Mouse (Mus musculus) naive thymus-derived CD4-positive, alpha-beta T cell, adult 2 months (primary cell): ENCODE measurements around the gene Tspan31.
"Not testable (repeated sequence)": the region's sequence is repeated elsewhere in the genome, so short reads cannot be mapped to it uniquely, and the experiment has no call there.

ENCODE experiments used
- DNase-seq: peaks from one replicate; pipeline ENCODE4 v3.0.0-alpha.2; 2011; ENCODE audit warnings: low read depth

Gene Tspan31

DNA sequence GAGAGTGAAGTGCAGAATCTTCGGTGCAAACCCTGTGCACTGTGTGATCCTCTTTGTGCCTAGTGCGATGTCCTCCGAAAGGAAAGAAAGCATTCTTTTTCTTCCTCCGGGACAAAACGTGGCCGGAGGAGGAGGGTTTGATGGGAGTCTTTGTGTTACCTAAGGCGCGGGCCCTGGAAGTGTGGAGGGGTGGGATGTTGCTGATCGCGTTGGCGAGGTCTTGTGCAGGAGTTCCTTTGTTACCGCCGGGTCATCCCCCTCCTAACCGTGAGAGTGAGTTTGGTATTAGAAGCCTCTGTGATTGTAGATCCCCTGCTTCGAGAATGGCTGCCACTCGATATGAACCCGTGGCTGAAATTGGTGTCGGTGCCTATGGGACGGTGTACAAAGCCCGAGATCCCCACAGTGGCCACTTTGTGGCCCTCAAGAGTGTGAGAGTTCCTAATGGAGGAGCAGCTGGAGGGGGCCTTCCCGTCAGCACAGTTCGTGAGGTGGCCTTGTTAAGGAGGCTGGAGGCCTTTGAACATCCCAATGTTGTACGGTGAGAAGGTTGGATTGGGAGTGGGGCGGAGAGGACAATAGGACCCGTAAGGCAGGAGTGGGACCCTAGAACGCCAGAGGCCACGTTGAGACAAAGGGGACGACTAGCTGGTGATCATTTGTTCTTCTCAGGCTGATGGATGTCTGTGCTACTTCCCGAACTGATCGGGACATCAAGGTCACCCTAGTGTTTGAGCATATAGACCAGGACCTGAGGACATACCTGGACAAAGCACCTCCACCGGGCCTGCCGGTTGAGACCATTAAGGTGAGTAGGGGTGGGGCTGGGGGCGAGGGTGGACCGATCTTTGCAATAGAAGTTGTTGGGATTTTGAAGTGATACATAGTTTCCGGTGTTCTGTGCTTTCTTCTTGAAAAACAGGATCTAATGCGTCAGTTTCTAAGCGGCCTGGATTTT, 5.9 kb downstream of the Tspan31 start:
- peak; percentile 46 for DNase-seq

DNA sequence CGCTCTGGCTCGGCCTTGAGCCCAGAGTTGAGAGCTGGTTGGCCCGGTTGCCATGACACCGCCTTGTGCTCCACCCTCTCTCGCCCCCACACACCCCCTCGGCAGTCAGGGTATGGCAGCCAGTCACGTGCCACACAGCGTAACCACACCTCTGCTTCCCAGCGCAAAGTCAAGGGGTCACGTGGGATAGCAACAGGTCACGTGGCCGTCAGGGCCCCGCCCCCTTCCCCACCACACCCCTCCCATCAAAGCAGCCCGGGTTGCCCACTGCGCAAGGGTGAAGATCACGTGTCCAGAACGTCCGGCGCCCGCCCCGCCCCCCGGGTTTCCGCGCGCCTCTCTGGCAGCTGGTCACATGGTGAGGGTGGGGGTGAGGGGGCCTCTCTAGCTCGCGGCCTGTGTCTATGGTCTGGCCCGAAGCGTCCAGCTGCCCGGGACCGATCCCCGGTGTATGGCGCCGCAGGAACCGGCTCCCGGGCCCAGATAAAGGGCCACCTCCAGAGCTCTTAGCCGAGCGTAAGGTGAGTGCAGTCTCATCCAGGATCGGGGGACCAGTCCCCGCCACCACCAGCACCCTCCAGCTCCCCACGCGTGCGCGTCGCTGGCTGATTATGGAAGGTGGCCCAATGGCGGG, 6.7 kb downstream of the Tspan31 start, which contains the start of gene Cdk4:
Cdk4 (plus strand) TSS at position 296 of the 634 bp plus-strand sequence.
- DNase-seq = peak; percentile 98

DNA sequence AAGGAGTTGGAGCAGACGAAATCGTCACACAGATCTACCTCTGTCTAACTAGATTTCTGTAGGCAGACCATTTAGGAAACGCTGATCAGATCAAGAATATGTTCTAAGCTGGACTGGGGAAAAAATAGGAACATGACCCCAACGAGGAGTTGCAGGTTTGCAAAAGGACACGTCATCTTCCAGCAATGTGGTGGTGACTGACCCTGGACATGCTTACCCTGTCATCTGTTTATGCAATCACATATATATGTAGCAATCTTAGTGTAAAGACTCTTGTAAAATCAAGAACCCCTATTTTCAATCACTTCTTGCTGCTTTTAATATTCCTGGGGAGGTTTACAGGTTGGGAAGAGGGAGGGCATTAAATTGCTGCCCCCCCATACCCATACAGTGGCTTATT, 7.6 kb downstream of the Tspan31 start:
- DNase-seq = no peak

DNA sequence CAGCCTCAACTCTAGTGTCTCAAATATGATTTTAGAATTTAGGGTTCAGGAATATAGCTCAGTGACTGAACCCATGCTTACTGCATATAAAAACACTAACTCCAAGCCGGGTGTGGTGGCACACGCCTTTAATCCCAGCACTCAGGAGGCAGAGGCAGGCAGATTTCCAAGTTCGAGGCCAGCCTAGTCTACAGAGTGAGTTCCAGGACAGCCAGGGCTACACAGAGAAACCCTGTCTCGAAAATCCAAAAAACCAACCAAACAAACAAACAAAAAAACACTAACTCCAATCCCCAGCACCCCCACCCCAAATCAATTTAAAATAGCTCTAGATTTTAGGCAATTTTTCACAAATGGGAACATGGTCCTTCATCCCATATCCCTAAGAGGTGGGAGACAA, 8.0 kb downstream of the Tspan31 start:
- not testable (repeated sequence) for DNase-seq

DNA sequence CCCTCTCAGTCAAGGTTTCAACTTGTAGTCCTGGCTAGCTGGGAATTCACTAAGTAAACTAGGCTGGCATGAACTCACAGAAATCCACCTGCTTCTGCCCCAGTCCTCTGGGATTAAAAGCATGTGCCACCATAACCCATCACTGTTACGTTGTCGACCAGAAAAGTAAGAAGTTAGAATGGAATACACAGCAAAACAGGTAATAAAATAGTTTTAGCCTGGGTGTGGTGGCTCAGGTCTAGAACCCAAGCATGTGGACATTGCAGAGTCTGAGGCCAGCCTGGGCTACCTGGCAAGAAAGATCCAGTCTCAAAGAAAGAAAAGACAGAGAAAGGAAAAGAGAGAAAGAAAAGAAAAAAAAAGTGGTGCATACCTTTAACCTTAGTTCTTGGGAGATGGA, 8.6 kb downstream of the Tspan31 start:
- no peak for DNase-seq

DNA sequence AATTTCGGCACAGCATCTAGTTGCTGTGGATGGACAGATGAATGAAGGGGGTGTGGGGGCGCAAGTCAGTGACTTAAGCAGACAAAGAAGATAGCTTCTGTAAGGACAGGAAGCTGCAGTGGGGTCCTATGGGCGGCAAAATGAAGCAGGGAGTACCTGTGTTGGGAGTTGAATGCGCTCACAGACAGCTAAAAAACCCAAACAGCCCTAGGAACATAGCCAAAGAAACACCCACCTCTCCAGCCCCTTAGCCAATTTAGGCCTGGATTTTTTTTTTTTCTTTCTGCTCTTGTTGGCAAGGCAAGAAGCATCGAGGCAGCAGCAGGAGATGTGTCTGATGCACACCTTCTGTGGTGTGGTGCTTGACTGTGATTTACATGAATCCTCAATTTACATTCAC, 9.0 kb downstream of the Tspan31 start:
- DNase-seq = no peak

DNA sequence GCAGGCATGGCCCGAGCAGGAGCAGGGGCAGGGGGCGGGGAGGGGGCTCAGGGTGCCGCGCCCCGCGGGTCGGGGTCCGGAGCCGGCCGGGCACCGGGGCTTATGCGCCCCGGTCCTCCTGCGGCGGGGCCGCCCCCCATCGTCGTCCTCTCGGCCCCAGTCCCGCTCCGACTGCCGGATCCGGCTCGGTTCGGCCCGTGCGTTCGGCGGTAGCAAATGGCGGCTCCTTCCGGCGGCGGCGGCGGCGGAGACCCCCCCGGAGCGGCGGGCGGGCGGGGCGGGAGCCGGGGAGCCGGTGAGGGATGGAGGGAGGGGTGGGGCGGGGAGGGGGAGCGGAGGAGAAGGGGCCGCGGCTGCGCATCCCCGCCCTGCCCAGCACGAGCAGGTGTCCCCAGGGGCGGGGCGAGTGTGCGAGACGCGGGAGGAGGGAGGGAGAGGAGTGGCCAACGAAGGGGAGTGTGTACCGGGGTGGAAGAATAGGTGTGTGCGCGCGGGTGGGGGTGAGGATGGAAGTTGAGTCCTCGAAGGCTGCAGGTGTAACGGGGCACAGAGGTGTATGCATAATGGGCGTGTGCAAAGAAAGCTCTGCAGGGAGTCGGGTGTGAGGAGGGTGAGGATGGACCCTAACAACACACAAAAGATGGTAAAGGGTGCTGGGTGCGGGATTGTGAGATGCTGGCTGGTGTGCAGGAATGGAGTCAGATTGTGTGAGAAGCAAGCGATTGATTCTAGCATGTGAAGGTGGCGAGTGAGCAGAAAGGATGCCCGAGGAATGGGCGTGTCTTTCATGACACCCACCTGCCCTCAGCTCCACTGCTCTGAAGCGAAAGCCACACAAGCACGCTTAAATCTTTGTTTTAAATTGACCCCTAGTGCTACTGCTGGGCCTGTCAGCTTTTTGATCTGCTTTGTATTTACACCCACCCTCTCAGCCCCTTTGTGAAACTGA, 9.8 kb downstream of the Tspan31 start, which contains the start of gene March9:
March9 (minus strand) TSS at position 217 of the 949 bp plus-strand sequence.
- DNase-seq = peak; percentile 82

DNA sequence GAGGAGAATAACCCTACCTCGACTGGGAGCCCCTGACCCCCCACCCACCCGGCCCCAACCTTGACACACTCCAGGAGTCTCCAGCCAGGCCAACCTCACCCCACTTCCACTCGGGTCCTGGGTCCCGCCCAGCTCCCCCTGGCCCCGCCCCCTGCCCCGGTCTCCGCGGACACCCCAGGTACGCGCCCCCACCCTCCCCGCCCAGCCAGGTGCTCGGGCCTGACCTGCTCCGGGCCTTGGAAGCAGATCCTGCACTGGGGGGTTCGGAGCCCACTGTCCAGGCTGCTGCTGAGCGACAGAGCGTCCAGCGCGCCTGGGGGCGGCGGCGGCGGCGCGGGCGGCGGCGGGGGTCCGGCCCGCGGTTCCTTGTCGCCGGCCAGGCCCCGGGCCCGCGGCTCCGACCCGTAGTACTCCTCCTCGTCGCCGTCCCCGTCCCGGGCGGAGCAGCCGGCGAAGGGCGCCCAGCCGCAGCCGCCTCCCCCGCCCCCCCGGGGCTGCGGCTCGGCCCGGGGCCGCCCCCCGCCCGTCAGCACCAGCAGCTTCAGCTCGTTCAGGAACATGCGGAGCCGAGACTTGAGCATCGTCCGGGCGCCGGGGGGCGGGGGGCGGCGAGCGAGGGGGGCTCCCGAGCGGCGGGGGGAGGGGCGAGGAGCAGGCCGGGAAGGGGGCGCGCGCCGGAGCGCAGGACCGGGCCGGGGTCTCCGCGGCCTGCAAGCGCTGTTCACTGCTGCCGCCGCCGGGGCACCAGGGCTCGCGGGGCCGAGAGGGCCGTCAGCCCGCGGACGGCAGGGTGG, 10.7 kb downstream of the Tspan31 start:
- DNase-seq = no peak

DNA sequence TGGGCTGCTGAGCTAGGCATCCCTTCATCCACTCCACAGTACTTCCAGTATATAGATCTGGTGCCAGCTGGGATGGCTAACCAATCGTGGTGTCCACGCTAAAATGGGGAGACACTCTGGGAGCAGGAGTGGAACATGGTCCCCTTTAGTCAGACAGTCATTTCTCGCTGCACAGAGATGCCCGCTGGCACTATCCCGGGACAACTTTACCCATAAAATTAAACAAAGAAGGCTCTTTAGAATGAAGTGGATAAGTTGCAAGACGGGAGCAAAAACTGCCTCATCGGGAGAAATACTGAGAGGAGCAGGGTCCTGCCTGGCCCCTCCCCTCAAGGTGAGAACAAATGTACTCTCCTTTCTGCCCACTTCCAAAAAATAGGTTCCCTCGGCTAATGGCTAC, 11.4 kb downstream of the Tspan31 start:
- no peak for DNase-seq

DNA sequence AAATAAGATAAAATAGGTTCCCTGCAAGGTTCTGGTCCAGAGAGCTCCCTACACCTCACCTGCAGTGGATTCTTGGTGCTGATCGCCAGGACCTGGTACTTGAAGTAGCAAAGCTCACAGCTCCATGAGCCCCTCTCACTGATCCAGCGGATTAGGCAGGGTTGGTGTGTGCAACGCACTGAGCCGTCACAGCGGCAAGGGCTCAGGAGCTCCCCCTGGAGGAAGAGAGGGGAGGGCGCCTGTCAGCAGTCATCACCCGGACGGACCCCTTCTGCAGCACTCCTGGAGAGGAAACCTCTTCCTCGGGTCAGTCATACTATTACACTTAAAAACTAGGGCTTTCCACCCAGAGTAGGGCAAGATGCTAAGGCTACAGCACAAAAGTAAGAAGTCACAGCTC, 11.9 kb downstream of the Tspan31 start:
- DNase-seq = peak; percentile 90

DNA sequence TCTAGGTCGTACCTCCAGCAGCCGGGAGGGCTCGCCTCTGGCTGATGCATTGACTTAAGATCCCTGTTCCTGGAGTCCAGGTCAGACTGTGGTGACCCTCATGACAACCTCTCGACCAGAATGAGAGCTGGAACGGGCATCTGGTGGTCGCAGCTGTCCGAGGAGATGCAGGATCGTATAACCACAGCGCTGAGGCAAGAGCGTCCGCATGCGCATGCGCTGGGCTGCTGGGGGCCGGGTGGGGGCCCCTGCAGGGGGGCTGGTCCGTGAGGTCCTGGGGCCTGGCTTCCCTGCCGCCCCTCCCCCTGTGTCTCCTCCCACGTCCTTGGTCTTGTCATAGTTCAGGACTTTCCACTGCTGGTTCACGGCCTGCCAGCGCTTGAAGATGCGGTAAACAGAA, 13.6 kb downstream of the Tspan31 start:
- no peak for DNase-seq

DNA sequence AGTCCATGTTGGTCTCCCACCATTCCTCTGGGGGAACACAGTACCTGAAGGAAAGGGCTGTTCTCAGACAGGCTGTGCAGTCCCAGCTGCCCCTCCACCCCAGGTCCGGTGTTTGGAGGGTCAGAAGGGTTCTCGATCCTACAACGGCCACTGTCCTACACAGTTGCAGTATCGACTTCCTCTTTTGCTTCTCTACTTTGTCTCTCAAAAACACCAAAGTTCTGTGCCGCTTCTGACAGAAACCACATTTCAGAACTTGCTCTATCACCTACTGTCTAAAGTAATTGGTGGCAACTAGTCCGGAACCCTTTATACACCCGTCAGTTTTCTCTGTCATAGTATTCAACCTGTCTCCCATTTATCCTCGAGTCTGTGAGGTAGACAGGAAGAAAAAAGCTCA, 14.7 kb downstream of the Tspan31 start:
- no peak for DNase-seq

DNA sequence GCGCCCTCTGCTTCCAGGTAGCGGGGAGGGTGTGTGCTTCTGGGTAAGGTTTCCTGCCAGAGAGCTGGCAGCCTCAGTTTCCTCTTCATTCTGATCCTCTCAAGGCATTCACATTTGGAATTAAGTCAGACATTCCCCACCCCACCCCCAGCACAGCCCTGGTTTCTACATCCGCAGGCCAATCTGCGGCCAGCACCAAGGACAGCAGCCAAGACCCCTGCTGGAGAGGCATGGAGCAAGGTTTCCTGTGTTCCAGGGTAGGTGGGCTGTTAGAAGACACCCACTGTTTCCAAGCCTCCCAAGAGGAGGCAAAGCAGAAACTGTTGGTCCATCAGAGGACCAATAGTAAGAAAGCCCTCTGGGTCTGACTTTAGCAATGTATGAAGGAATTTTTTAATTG, 15.4 kb downstream of the Tspan31 start:
- DNase-seq = no peak

DNA sequence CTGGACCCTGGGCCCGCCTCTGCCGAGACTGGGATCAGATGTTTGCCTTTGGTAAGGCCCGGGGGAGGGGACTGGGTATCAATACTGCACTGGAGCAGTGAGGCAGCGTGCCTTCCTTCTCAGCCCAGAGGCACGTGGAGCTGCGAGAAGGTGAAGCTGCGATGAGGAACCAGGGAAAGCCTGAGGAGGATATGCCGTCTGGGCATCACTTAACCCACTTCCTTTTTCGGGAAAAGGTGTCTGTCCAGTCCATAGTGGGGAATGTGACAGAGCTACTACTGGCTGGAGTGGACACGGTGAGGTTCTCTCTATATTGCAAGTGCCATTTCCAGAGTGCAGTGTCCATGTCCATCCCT, 20.0 kb downstream of the Tspan31 start:
- no peak for DNase-seq

DNA sequence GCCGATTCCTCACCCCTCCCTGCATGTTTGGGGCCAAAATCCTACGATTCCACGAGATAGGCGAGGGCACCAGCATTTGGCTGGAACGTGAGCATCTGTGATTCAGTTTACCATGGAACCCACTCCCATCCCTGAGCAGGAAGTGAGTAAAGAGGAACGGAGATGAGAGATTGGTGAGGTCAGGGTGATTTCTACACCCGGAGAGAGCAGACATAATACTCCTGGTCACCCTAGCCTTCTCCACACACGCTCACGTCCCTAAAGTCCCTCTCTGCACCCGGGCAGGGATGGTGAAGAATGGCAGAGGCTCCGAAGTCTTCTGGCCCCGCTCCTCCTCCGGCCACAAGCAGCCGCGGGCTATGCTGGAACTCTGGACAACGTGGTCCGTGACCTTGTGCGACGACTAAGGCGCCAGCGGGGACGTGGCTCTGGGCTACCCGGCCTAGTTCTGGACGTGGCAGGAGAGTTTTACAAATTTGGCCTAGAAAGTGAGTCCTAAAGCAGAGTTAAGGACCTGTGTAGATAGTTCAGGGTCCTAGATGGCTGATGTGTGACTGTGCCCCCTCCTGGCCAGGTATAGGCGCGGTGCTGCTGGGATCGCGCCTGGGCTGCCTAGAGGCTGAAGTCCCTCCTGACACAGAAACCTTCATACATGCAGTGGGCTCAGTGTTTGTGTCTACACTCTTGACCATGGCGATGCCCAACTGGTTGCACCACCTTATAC, 20.5 kb downstream of the Tspan31 start:
- peak; percentile 59 for DNase-seq

DNA sequence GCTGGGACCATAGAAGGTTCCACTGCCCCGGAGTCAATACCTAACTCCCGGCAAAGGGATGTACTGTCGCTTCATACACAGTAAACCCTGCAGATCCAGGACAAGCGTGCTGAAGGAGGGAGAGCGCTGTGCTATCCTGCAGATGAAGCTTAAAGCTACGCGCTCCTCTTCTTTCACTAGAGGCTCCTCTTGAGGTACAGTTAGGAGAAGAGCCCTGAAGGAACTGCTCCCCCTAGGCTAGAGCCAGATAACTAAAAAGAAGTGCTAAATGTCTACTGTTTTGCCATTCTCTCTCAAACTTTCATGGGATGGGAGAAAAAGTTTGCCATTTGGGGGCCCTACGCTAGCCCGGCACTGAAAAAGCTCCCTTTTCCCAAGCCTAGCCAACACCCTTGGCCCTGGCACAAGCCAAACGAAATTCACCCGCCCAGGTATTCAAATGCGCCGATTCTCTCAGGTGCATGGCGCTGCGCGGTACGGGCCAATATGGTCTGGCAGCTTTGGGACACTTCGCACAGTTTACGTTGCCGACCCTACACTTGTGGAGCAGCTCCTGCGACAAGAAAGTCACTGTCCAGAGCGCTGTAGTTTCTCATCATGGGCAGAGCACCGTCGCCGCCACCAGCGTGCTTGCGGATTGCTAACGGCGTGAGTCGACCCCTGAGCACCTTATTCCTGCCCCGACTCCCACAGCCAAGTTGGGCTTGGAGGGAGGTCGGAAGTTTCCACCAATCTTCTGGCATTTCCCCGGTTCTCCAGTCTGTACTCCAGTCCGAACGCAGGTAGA, 21.3 kb downstream of the Tspan31 start:
- no peak for DNase-seq

DNA sequence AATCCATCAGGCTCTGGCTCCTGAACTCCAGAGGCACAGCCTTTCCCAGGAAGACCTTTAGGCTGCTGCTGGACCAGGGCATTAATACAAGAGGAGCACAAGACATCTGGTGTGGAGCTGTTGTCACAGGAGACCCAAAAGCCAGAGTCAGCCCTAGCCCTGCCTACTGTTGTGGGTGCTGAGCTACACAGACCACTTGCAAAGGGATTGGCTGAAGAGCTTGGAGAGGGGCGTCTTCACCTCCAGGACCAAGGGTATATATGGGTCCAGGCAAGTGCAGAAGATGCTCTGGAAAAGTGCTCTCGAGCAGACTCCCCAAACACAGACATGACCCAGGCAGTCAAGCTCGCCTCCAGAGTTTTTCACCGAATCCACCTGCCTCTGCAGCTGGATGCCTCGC, 22.1 kb downstream of the Tspan31 start, which contains the start of gene Cyp27b1:
Cyp27b1 (plus strand) TSS at position 297 of the 400 bp plus-strand sequence.
- DNase-seq = no peak

DNA sequence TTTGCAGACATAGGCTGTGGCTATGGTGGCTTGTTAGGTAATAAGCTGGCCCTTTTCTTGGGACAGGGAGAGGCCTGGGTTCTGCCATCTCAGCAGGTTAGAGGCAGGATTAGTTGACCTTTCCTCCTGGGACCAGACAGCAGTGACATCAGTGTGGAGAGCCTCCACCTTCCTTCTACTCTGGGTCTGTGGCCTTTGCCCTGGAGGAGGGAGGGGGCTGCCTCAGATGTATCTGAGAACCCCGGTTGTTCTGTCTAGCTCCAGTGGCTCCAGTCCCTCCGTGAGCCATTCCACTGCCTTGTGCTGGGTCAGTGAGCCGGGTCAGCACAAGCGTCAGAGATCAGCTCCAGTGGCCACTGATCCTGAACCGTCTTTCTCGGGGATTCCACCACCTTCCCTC, 26.9 kb downstream of the Tspan31 start:
- DNase-seq = no peak

DNA sequence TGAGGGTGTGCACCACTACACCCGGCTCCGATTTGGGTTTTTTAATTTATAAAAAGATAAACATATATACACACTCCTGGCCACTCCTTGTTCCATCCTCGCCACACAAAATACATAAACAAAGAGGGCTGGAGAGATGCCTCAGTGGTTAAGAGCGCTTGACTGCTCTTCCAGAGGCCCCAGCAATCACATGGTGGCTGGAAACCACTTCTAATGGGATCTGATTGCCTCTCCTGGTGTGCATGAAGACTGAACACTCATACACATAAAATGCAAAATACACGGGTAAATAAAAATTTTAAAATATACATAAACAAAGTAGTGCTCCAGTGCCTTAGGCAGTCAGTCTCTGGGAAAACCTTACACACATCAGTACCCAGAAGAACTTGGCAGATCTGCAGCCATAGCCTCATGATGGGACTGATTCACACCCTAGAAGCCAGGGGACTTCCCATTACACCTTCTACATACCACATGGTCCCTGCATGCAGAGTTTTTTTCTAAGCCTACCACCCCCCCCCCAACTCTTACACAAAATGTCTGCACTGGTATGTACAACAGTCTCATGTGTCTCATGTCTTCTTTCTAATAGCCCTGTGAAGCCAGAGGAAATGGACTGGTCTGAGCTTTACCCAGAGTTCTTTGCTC, 27.5 kb downstream of the Tspan31 start:
- no peak for DNase-seq
